Comparison of ENCODE assay signal across 7 mouse cellular contexts in genomic region chr1:42695578-42695915, GRCm38 (mm10). TPM values are rescaled to one million over a fixed set of nuclear protein-coding genes. Genes with fewer than 3 reads are reported as not detected.
DNase-seq lines count a peak whose midpoint lies in the region; ATAC-seq lines count a peak whose summit lies in the region.

Gene Pou3f3 (plus strand): TSS chr1:42695768.

- H3K27ac ChIP-seq in heart, embryonic 13.5 days (replicated peaks) = no peak within 1 kb of the TSS
- H3K27ac ChIP-seq in liver, embryonic 11.5 days (ENCODE audit: low read depth, low read length) = no peak within 1 kb of the TSS
- H3K27ac ChIP-seq in neural tube, embryonic 14.5 days (ENCODE audit: low read depth, low read length) = peak within 1 kb of the TSS; percentile 97

- peak; percentile 43; the same call in 1 of the 2 replicates for ATAC-seq in cerebellum, adult (ENCODE audit: insufficient number of reproducible peaks, low FRiP score, low TSS enrichment)
- peak; percentile 57; the same call in 1 of the 2 replicates for ATAC-seq in heart, embryonic 13.5 days (ENCODE audit: extremely low read depth, insufficient number of reproducible peaks, low FRiP score, low TSS enrichment)
- ATAC-seq in liver, embryonic 11.5 days (replicated peaks; ENCODE audit: low FRiP score) = peak; percentile 70
- peak; percentile 87 for ATAC-seq in neural tube, embryonic 14.5 days (ENCODE audit: low read depth)

- H3K9me3 ChIP-seq in heart, embryonic 13.5 days = no peaks in the 10 kb centered on the region
- H3K9me3 ChIP-seq in liver, embryonic 11.5 days (ENCODE audit: control insufficient read depth, low read length) = no peaks in the 10 kb centered on the region
- no peaks in the 10 kb centered on the region for H3K9me3 ChIP-seq in neural tube, embryonic 14.5 days (ENCODE audit: control insufficient read depth, low read length)

- H3K9ac ChIP-seq in heart, embryonic 13.5 days = peak within 1 kb of the TSS; percentile 71
- H3K9ac ChIP-seq in liver, embryonic 11.5 days (ENCODE audit: low read depth, low read length) = no peak within 1 kb of the TSS
- peak within 1 kb of the TSS; percentile 93 for H3K9ac ChIP-seq in neural tube, embryonic 14.5 days (replicated peaks; ENCODE audit: low read depth, low read length)

- H3K4me1 ChIP-seq in heart, embryonic 13.5 days = peaks cover 49% of the 10 kb centered on the region
- peaks cover 2% of the 10 kb centered on the region for H3K4me1 ChIP-seq in liver, embryonic 11.5 days (replicated peaks; ENCODE audit: control insufficient read depth, insufficient read depth, low read length)
- peaks cover 7% of the 10 kb centered on the region; the same call in 1 of the 2 replicates for H3K4me1 ChIP-seq in neural tube, embryonic 14.5 days (ENCODE audit: control insufficient read depth, insufficient read depth, low read length)

- peak within 1 kb of the TSS; percentile 91 for H3K4me2 ChIP-seq in heart, embryonic 13.5 days
- peak within 1 kb of the TSS; percentile 67 for H3K4me2 ChIP-seq in liver, embryonic 11.5 days
- peak within 1 kb of the TSS; percentile 95 for H3K4me2 ChIP-seq in neural tube, embryonic 14.5 days (ENCODE audit: low read depth, low read length)

- peak within 1 kb of the TSS; percentile 58 for H3K4me3 ChIP-seq in heart, embryonic 13.5 days
- H3K4me3 ChIP-seq in liver, embryonic 11.5 days (ENCODE audit: low read depth, low read length) = peak within 1 kb of the TSS; percentile 50
- H3K4me3 ChIP-seq in neural tube, embryonic 14.5 days (ENCODE audit: low read depth, low read length) = peak within 1 kb of the TSS; percentile 78

- WGBS in heart, embryonic 13.5 days = under 1% methylated on average over 19 of the region's 21 CpGs
- under 1% methylated on average over 20 of the region's 21 CpGs for WGBS in liver, embryonic 11.5 days
- WGBS in neural tube, embryonic 14.5 days = under 1% methylated on average over 21 of the region's 21 CpGs

- DNase-seq in embryo, embryonic 11.5 days (ENCODE audit: low read depth, low spot score) = peak; percentile 85
- DNase-seq in kidney, postnatal 25 days = peak; percentile 91 to 98
- peak; percentile 71 for DNase-seq in liver, embryonic 11.5 days (ENCODE audit: low spot score)
- no peak for DNase-seq in c-Kit-positive CD71-positive TER-119-positive erythroid progenitor cells, embryonic 14.5 days (ENCODE audit: low spot score)

- no peaks in the 10 kb centered on the region for H3K36me3 ChIP-seq in heart, embryonic 13.5 days
- H3K36me3 ChIP-seq in liver, embryonic 11.5 days (ENCODE audit: control insufficient read depth, insufficient read depth, low read length) = no peaks in the 10 kb centered on the region
- no peaks in the 10 kb centered on the region; the same call in 1 of the 2 replicates for H3K36me3 ChIP-seq in neural tube, embryonic 14.5 days (ENCODE audit: control insufficient read depth, insufficient read depth, low read length)

- H3K27me3 ChIP-seq in heart, embryonic 13.5 days (replicated peaks) = peaks cover 93% of the 10 kb centered on the region
- H3K27me3 ChIP-seq in liver, embryonic 11.5 days (replicated peaks; ENCODE audit: control insufficient read depth, insufficient read depth, low read length) = peaks cover 95% of the 10 kb centered on the region
- H3K27me3 ChIP-seq in neural tube, embryonic 14.5 days (ENCODE audit: control insufficient read depth, insufficient read depth, low read length) = peaks cover 4% of the 10 kb centered on the region; the same call in 1 of the 2 replicates

RNA-seq across cellular contexts. Expression of gene Pou3f3, which starts in this region (rescaled TPM):
- 0.03 and 0.08 TPM in 2 replicates for polyA plus RNA-seq in heart, embryonic 13.5 days (2015; fragmentation: Nextera tagmentation; extraction: Ambion mirVana)
- 0.08 and 0.11 TPM in 2 replicates for polyA plus RNA-seq in liver, embryonic 11.5 days (2014; fragmentation: Nextera tagmentation; extraction: Ambion mirVana)
- polyA plus RNA-seq in neural tube, embryonic 14.5 days (2014; fragmentation: Nextera tagmentation; extraction: Ambion mirVana) = 10.4 and 11.0 TPM in 2 replicates

Comparison
In these comparisons a context has a peak if more than half of its experiments do, and no peak if none do; other contexts are left out.
1. RNA of gene Pou3f3 (polyA plus RNA-seq): 10.4 to 11.0 TPM in neural tube, embryonic 14.5 days; 0.08 to 0.11 TPM in liver, embryonic 11.5 days and 0.03 to 0.08 TPM in heart, embryonic 13.5 days; every median in the first group is over 10 times any median in the second.
2. Peak in ATAC-seq, H3K4me3 ChIP-seq, H3K9ac ChIP-seq and H3K4me2 ChIP-seq in heart, embryonic 13.5 days; RNA of the gene not detected or under 1 TPM.
3. Peak in DNase-seq, ATAC-seq, H3K4me3 ChIP-seq and H3K4me2 ChIP-seq in liver, embryonic 11.5 days; RNA of the gene not detected or under 1 TPM.
4. Peak in every context shown above with its lines, with median percentiles within 50 percentile points of each other: ATAC-seq, H3K4me2 ChIP-seq and H3K4me3 ChIP-seq.